Mouse (Mus musculus): Measurements from ENCODE around the gene Fchsd2.
"Not testable (repeated sequence)": the region's sequence is repeated elsewhere in the genome, so short reads cannot be mapped to it uniquely, and the experiment has no call there.

Gene Fchsd2

GRCm38 (mm10) chr7:101109856-101110350, 17.2 kb downstream of the Fchsd2 start:
- CTCF ChIA-PET = no interaction called here

- CTCF ChIA-PET = no interaction called here
These were observed 20.7 kb downstream of the Fchsd2 start for GRCm38 (mm10) chr7:101113410-101113809.

GRCm38 (mm10) chr7:101114328-101114727, 21.7 kb downstream of the Fchsd2 start:
- CTCF ChIA-PET = interaction anchor here (0.7 kb wide), 1 partner anchor 257 kb away, joined by 3 read pairs; no protein-coding TSS in a partner anchor

- CTCF ChIA-PET = interaction anchor here (0.7 kb wide), 1 partner anchor 68 kb away, joined by 3 read pairs; no protein-coding TSS in a partner anchor
These were observed 26.7 kb downstream of the Fchsd2 start for GRCm38 (mm10) chr7:101119391-101119790.

GRCm38 (mm10) chr7:101123579-101124347, 31.1 kb downstream of the Fchsd2 start:
- CTCF ChIA-PET = interaction anchor here (0.6 kb wide), 1 partner anchor 15 kb away, joined by 8 read pairs; no protein-coding TSS in a partner anchor

GRCm38 (mm10) chr7:101127737-101128136, 35.1 kb downstream of the Fchsd2 start:
- CTCF ChIA-PET = no interaction called here

- CTCF ChIA-PET = no interaction called here
These were observed 35.9 kb downstream of the Fchsd2 start for GRCm38 (mm10) chr7:101128536-101128935.

- CTCF ChIA-PET = interaction anchor here (0.7 kb wide), 1 partner anchor 245 kb away, joined by 3 read pairs; no protein-coding TSS in a partner anchor
These were observed 38.0 kb downstream of the Fchsd2 start for GRCm38 (mm10) chr7:101130646-101131045.

GRCm38 (mm10) chr7:101131281-101131680, 38.6 kb downstream of the Fchsd2 start:
- CTCF ChIA-PET = interaction anchor here (1.2 kb wide), 1 partner anchor 38 kb away, joined by 3 read pairs; no protein-coding TSS in a partner anchor

GRCm38 (mm10) chr7:101133591-101133990, 40.9 kb downstream of the Fchsd2 start:
- CTCF ChIA-PET = interaction anchor here (0.7 kb wide), 1 partner anchor 136 kb away, joined by 3 read pairs; no protein-coding TSS in a partner anchor

- CTCF ChIA-PET = interaction anchor here (0.6 to 0.7 kb wide), 2 partner anchors 135 to 227 kb away, joined by 3 to 4 read pairs; no protein-coding TSS in a partner anchor
These were observed 41.5 kb downstream of the Fchsd2 start for GRCm38 (mm10) chr7:101134117-101134516.

- CTCF ChIA-PET = no interaction called here
These were observed 46.2 kb downstream of the Fchsd2 start for GRCm38 (mm10) chr7:101138819-101139218.

GRCm38 (mm10) chr7:101142907-101143306, 50.2 kb downstream of the Fchsd2 start:
- CTCF ChIA-PET = interaction anchor here (0.7 kb wide), 1 partner anchor 277 kb away, joined by 3 read pairs; no protein-coding TSS in a partner anchor

- CTCF ChIA-PET = interaction anchor here (0.6 kb wide), 1 partner anchor 176 kb away, joined by 3 read pairs; no protein-coding TSS in a partner anchor
These were observed 51.6 kb downstream of the Fchsd2 start for GRCm38 (mm10) chr7:101144222-101144621.

GRCm38 (mm10) chr7:101149039-101149438, 56.4 kb downstream of the Fchsd2 start:
- CTCF ChIA-PET = no interaction called here

GRCm38 (mm10) chr7:101154883-101155282, 62.2 kb downstream of the Fchsd2 start:
- CTCF ChIA-PET = not testable (repeated sequence)

GRCm38 (mm10) chr7:101155284-101155683, 62.6 kb downstream of the Fchsd2 start:
- CTCF ChIA-PET = interaction anchor here (0.7 kb wide), 1 partner anchor 33 kb away, joined by 6 read pairs; no protein-coding TSS in a partner anchor

GRCm38 (mm10) chr7:101160266-101160665, 67.6 kb downstream of the Fchsd2 start:
- CTCF ChIA-PET = interaction anchor here (0.6 kb wide), 1 partner anchor 836 kb away, joined by 4 read pairs; no protein-coding TSS in a partner anchor

GRCm38 (mm10) chr7:101162781-101163180, 70.1 kb downstream of the Fchsd2 start:
- CTCF ChIA-PET = interaction anchor here (0.6 to 0.8 kb wide), 2 partner anchors 105 to 157 kb away, joined by 5 to 17 read pairs; no protein-coding TSS in a partner anchor

GRCm38 (mm10) chr7:101163878-101164277, 71.2 kb downstream of the Fchsd2 start:
- CTCF ChIA-PET = interaction anchor here (1.0 kb wide), 1 partner anchor 125 kb away, joined by 8 read pairs; no protein-coding TSS in a partner anchor

GRCm38 (mm10) chr7:101166568-101166967, 73.9 kb downstream of the Fchsd2 start:
- CTCF ChIA-PET = no interaction called here

GRCm38 (mm10) chr7:101170482-101170881, 77.8 kb downstream of the Fchsd2 start:
- CTCF ChIA-PET = interaction anchor here (0.6 kb wide), 1 partner anchor 90 kb away, joined by 6 read pairs; no protein-coding TSS in a partner anchor
